Mouse (Mus musculus) myocyte (in vitro differentiated cells): ENCODE measurements around the gene Itpripl2. TPM values are rescaled to one million over a fixed set of nuclear protein-coding genes. Genes with fewer than 3 reads are reported as not detected.
A peak's percentile ranks its signal among the peaks of the same experiment; 100 is the strongest.

Experiments
- H3K27me3 ChIP-seq: one replicate; pipeline ENCODE4 v1.6.1; 2011; ENCODE audit not compliant: control insufficient read depth, insufficient read depth, insufficient read length
- H3K36me3 ChIP-seq: one replicate; pipeline ENCODE4 v1.6.1; 2011; ENCODE audit not compliant: control insufficient read depth, insufficient read depth
- H3K4me2 ChIP-seq: one replicate; pipeline ENCODE4 v1.6.1; 2011; ENCODE audit warnings: low read depth, control low read depth
- H3K4me3 ChIP-seq: one replicate; pipeline ENCODE4 v1.5.1; 2011; ENCODE audit warnings: mild to moderate bottlenecking, control low read depth, moderate library complexity
- H3K79me2 ChIP-seq: one replicate; pipeline ENCODE4 v1.6.1; 2011; ENCODE audit not compliant: control insufficient read depth, insufficient read depth
- H3ac ChIP-seq: one replicate; pipeline ENCODE4 v1.6.1; 2011; ENCODE audit not compliant: control insufficient read depth, insufficient read length
- CEBPB ChIP-seq: IDR thresholded peaks from 2 replicates; pipeline ENCODE4 v1.6.1; 2011; ENCODE audit warnings: mild to moderate bottlenecking, moderate library complexity; ENCODE audit not compliant: poor library complexity, insufficient read depth, severe bottlenecking
- E2F4 ChIP-seq: IDR thresholded peaks from one replicate; pipeline ENCODE4 v1.6.1; 2011; ENCODE audit warnings: mild to moderate bottlenecking, control low read depth, moderate library complexity; ENCODE audit not compliant: insufficient read depth
- MAX ChIP-seq: IDR thresholded peaks from one replicate; pipeline ENCODE4 v1.6.1; 2011; ENCODE audit warnings: low read depth, mild to moderate bottlenecking, control low read depth
- MYOD1 ChIP-seq, 3 experiments: IDR thresholded peaks; one replicate each; pipeline ENCODE4 v1.6.1; 2011; ENCODE audit warnings: control low read depth in 2 of 3, low read depth in 2 of 3, mild to moderate bottlenecking in 2 of 3, moderate library complexity in 1 of 3; ENCODE audit not compliant: insufficient read length in 2 of 3, control insufficient read depth in 1 of 3
- MYOG ChIP-seq, 3 experiments: IDR thresholded peaks; one replicate each; pipeline ENCODE4 v1.6.1; 2011; ENCODE audit warnings: control low read depth in 2 of 3, low read depth in 2 of 3, mild to moderate bottlenecking in 2 of 3; ENCODE audit not compliant: insufficient read length in 2 of 3, control insufficient read depth in 1 of 3, insufficient read depth in 1 of 3
- POLR2A ChIP-seq: IDR thresholded peaks from one replicate; pipeline ENCODE4 v1.6.1; 2011; ENCODE audit warnings: low read depth, mild to moderate bottlenecking, control low read depth, moderate library complexity; ENCODE audit not compliant: insufficient read length
- POLR2AphosphoS2 ChIP-seq: IDR thresholded peaks from one replicate; pipeline ENCODE4 v1.6.1; 2011; ENCODE audit warnings: low read depth, control low read depth; ENCODE audit not compliant: insufficient read length
- REST ChIP-seq: IDR thresholded peaks from one replicate; pipeline ENCODE4 v1.6.1; 2011; ENCODE audit warnings: mild to moderate bottlenecking, control low read depth, moderate library complexity; ENCODE audit not compliant: insufficient read depth, insufficient read length
- SRF ChIP-seq: IDR thresholded peaks from one replicate; pipeline ENCODE4 v1.6.1; 2011; ENCODE audit warnings: low read depth; ENCODE audit not compliant: control insufficient read depth, insufficient read length
- TCF12 ChIP-seq: IDR thresholded peaks from one replicate; pipeline ENCODE4 v1.6.1; 2011; ENCODE audit warnings: mild to moderate bottlenecking, control low read depth; ENCODE audit not compliant: poor library complexity, insufficient read depth, severe bottlenecking
- TCF3 ChIP-seq: IDR thresholded peaks from one replicate; pipeline ENCODE4 v1.6.1; 2011; ENCODE audit warnings: low read depth, control low read depth; ENCODE audit not compliant: insufficient read length
- USF1 ChIP-seq: IDR thresholded peaks from one replicate; pipeline ENCODE4 v1.6.1; 2011; ENCODE audit warnings: low read depth, mild to moderate bottlenecking, control low read depth, moderate library complexity
- polyA plus RNA-seq: library from polyadenylated mRNA; unstranded; fragments of >200 nt; fragmentation: generic; extraction: Trizol; gene quantifications from one replicate; pipeline ENCODE4 v1.2.1, GENCODE M21; 2012; ENCODE audit warnings: missing spikeins

Gene Itpripl2
- polyA plus RNA-seq, 1 experiment = 10.7 TPM

GRCm38 (mm10) chr7:118494892-118495579 is 3.3 kb upstream of the Itpripl2 start:
- H3K4me3 ChIP-seq = no peak overlapping the region
- H3K4me2 ChIP-seq = no peak overlapping the region
- no peak overlapping the region for H3ac ChIP-seq
- no peaks in the 10 kb centered on the region for H3K36me3 ChIP-seq
- no peaks in the 10 kb centered on the region for H3K27me3 ChIP-seq
- TF ChIP-seq POLR2AphosphoS2 (no peak), TCF3 (no peak), TCF12 (no peak), CEBPB (no peak)
- H3K79me2 ChIP-seq = peaks cover 12% of the 10 kb centered on the region

- TF ChIP-seq E2F4 = no peak
- no peak for TF ChIP-seq MYOG (IDR thresholded peaks at IDR 0.05; ENCODE audit: control insufficient read depth in 1 of 3, insufficient read depth in 1 of 3, insufficient read length in 2 of 3, low read depth in 2 of 3)
- TF ChIP-seq POLR2A = no peak
- no peak for TF ChIP-seq REST
- TF ChIP-seq TCF12 = no peak
- no peak for TF ChIP-seq USF1
- no peak for TF ChIP-seq CEBPB
- TF ChIP-seq MYOD1 (IDR thresholded peaks at IDR 0.05; ENCODE audit: control insufficient read depth in 1 of 3, insufficient read length in 2 of 3, low read depth in 2 of 3) = no peak
- no peak for TF ChIP-seq MAX
- no peak for TF ChIP-seq TCF3
- no peak for TF ChIP-seq SRF
- TF ChIP-seq POLR2AphosphoS2 = no peak
- Histone ChIP-seq H3K4me2 (no peak overlapping the region), H3K36me3 (no peaks in the 10 kb centered on the region), H3K79me2 (peaks cover 24% of the 10 kb centered on the region), H3ac (no peak overlapping the region), H3K4me3 (no peak overlapping the region), H3K27me3 (no peaks in the 10 kb centered on the region)
Observed at GRCm38 (mm10) chr7:118493892-118494291, 2.1 kb upstream of the Itpripl2 start.

- Histone ChIP-seq H3K79me2 (peaks cover 52% of the 10 kb centered on the region), H3K36me3 (no peaks in the 10 kb centered on the region), H3K4me2 (peak overlapping the region; percentile 85), H3K27me3 (no peaks in the 10 kb centered on the region), H3K4me3 (peak overlapping the region; percentile 39), H3ac (peak overlapping the region; percentile 80)
- TF ChIP-seq MYOG (IDR thresholded peaks at IDR 0.05; ENCODE audit: control insufficient read depth in 1 of 3, insufficient read depth in 1 of 3, insufficient read length in 2 of 3, low read depth in 2 of 3) = no peak
- no peak for TF ChIP-seq USF1
- TF ChIP-seq POLR2AphosphoS2 = no peak
- no peak for TF ChIP-seq POLR2A
- no peak for TF ChIP-seq E2F4
- TF ChIP-seq TCF3 = no peak
- TF ChIP-seq SRF = no peak
- no peak for TF ChIP-seq CEBPB
- no peak for TF ChIP-seq REST
- TF ChIP-seq MAX = no peak
- TF ChIP-seq MYOD1 (IDR thresholded peaks at IDR 0.05; ENCODE audit: control insufficient read depth in 1 of 3, insufficient read length in 2 of 3, low read depth in 2 of 3) = no peak
- no peak for TF ChIP-seq TCF12
Observed at GRCm38 (mm10) chr7:118490666-118491430, 927 bp downstream of the Itpripl2 start.

GRCm38 (mm10) chr7:118489706-118490665 is 1.8 kb downstream of the Itpripl2 start:
- Histone ChIP-seq H3ac (no peak overlapping the region), H3K27me3 (no peaks in the 10 kb centered on the region), H3K4me2 (peak overlapping the region; percentile 85), H3K36me3 (no peaks in the 10 kb centered on the region), H3K79me2 (peaks cover 57% of the 10 kb centered on the region), H3K4me3 (peak overlapping the region; percentile 39)
- TF ChIP-seq POLR2AphosphoS2 (peak; percentile 20), E2F4 (no peak), POLR2A (peak; percentile 33)
